Mouse (Mus musculus) ES-E14 (cell line): Measurements from ENCODE around the gene Dcaf15.

Source experiments
- HCFC1 ChIP-seq: IDR thresholded peaks from 2 replicates; pipeline ENCODE4 v1.6.1; 2012; ENCODE audit warnings: low read length, inconsistent platforms, borderline replicate concordance; ENCODE audit not compliant: insufficient read depth
- MAFK ChIP-seq: IDR thresholded peaks from 2 replicates; pipeline ENCODE4 v1.6.1; 2014; ENCODE audit warnings: mild to moderate bottlenecking, low read depth, low read length, inconsistent platforms; ENCODE audit not compliant: insufficient read depth
- ZC3H11A ChIP-seq: IDR thresholded peaks from 2 replicates; pipeline ENCODE4 v1.6.1; 2012; ENCODE audit warnings: low read depth, mild to moderate bottlenecking, inconsistent platforms, low read length, borderline replicate concordance
- ZNF384 ChIP-seq: IDR thresholded peaks from 2 replicates; pipeline ENCODE4 v1.6.1; 2012; ENCODE audit warnings: low read depth, low read length, inconsistent platforms

DNA sequence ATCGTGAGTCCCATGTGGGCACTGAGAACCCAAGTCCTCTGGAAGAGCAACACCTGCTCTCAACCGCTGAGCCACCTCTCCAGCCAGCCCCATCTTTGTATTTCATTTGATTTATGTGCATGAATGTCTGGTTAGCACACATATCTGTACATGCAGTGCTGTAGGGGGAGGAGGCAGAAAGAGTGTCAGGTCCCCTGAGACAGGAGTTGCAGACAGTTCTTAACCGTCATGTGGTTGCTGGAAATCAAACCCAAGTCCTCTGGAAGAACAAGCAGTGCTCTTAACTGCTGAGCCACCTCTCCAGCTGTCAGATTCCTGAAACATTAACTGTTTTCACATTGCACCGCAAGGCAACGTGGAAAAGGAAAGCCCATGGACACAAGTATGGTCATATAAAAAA, 56.4 kb downstream of the Dcaf15 start:
- no peak for TF ChIP-seq HCFC1
- TF ChIP-seq MAFK = no peak
- TF ChIP-seq ZC3H11A = no peak
- TF ChIP-seq ZNF384 = no peak
